Mouse (Mus musculus) cerebellum, adult 9-10 months (tissue): ENCODE data around the gene Kifc5b.
"Not testable (repeated sequence)": the region's sequence is repeated elsewhere in the genome, so short reads cannot be mapped to it uniquely, and the experiment has no call there.

Source experiments
- DNase-seq: peaks from one replicate; pipeline ENCODE4 v3.0.0; 2022

The Kifc5b gene

GRCm38 (mm10) chr17:26916711-26917482, at the start of gene Kifc5b:
TSS of gene Kifc5b (plus strand) at chr17:26917091.
- DNase-seq, result peak; percentile 100

GRCm38 (mm10) chr17:26868756-26869155, 48.1 kb upstream of the Kifc5b start:
- no peak for DNase-seq

GRCm38 (mm10) chr17:26872870-26873269, 44.0 kb upstream of the Kifc5b start:
- no peak for DNase-seq

GRCm38 (mm10) chr17:26873502-26873901, 43.4 kb upstream of the Kifc5b start:
- no peak for DNase-seq

- DNase-seq, result no peak
Observed at GRCm38 (mm10) chr17:26874542-26874941, 42.3 kb upstream of the Kifc5b start.

DNA sequence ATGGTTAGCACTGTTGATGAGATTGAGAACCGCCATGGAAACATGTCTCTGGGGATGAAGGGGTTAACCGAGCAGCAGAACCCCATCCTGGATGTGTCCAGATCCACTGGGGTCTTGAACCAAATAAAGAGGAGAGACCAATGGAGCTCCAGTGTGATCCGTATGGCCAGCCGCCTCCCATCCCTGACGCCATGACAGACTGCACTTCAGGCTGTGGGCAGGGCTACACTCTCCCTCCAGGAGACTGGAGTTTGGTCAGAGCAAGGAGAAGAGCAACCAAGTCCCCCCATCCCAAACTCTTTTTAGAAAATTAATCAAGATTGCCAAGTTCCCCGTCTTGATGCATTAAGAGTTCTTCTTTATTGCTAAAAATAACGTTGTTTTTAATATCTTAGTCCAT, 39.0 kb upstream of the Kifc5b start:
- no peak for DNase-seq

DNA sequence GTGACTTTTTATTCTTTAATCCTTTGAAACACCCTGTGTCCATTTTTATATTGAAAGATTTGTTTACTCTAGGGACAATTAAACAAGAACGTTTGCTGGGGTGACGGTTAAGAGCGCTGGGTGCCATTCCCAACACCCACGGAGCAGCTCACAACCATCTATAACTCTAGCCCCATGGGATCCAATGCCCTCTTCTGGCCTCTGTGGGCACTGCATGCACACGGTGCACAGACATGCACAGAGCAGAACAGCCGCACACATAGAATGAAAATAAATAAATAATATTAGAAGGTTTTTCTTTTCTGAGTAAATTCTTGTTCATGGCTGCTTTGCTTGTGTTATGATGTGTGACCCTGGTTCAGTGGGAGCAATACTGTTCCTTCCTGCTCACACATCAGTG, 37.7 kb upstream of the Kifc5b start:
- DNase-seq, result no peak

- DNase-seq, result no peak
Observed at GRCm38 (mm10) chr17:26882706-26883105, 34.2 kb upstream of the Kifc5b start.

- DNase-seq, result no peak
Observed at GRCm38 (mm10) chr17:26883585-26883984, 33.3 kb upstream of the Kifc5b start.

DNA sequence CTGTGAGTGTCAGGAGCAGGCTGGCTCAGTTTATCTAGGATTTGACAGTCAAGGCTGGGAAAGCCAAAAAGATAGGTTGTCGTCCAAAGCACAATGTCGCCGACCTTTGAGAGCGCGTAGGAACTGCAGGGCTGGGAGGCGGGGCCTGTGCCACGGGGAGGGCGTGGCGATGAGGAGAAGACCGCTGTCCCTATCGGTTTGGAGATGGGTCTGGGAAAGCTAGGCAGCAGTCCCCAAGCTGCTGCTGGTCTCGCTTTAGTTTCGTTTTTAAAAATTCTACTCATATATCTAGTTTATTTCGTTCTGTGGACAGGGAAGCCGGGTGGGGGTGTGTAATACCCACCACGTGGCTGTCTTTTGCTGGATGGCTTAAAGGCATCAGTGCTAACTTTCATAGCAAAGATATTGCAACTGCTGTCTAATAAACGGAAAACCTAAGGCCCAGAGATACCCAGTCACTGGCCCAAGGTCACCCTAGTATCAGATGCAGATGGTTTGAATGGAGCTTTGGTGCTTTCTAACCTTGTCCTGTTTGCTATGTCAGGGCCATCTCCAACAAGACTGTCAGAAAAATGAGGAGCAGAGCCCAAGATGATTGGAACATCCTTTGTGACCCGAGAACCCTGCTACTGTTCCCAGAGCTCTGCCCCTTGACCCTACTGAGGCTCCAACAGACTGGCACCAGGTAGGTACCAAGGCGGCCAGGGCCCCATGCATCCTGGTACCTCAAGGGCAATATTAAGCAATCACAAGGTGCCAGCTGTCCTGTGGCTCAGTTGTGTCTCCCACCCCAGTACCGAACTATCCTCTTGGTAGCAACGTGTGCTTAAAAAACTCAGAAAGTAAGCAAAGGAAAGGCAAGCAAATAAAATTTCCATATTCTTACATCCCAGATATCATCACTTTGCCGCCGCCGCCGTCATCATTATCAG, 31.6 kb upstream of the Kifc5b start:
- peak; percentile 74 for DNase-seq

- peak; percentile 79 for DNase-seq
Observed at GRCm38 (mm10) chr17:26886047-26886749, 30.7 kb upstream of the Kifc5b start.

DNA sequence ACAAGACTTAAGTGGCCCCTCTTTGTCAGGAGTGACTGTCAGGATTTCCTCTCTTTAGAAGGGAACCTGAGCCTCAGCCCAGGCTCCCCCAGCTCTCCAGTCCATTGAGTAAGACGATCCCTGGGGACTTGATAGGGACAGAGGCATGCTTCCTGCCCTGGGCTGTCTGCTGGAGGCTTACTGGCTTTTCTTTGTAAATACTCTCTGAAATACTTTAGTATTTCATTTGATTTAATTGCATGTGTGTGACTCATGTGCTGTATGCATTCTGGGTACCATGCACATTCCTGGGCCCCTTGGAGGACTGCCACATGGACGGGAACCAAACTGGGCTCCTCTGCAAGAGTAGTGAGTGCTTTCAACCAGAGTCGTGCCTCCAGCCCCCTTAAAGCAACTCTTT, 29.0 kb upstream of the Kifc5b start:
- DNase-seq, result no peak

DNA sequence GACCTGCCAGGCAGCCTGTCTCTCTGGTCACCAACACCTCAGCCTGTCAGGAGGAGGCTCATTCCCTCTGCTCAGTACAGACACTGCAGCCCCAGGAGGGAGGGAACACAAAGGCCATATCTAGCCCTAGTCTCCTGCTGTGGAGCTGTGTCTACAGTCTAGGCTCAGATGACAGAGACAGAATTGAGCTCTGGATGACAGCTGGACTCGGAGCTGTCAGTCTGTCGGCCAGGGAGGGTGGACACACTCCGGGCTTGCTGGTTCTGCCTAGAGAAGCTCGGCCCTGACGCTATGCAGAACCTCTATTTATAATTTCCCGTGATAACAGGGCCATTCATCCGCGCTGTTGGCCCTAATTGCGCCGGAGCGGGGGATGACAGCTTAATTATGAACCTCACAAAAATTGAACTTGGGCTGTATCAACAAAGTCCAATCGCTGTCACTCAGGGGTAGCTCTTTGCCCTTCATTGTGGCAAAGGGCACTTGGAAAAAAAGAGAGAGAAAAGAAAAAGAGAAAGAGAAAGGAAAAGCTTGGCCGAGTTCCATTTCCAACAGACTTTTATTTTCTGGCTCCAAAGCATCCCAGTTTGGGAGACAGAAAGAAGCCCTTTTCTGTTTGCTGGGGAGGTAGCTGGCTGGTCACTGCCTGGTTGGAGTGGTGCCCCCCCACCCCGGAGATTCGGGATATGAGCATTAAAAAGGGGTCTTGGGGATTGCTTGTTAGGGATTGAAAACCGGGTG, 24.1 kb upstream of the Kifc5b start:
- DNase-seq, result no peak

DNA sequence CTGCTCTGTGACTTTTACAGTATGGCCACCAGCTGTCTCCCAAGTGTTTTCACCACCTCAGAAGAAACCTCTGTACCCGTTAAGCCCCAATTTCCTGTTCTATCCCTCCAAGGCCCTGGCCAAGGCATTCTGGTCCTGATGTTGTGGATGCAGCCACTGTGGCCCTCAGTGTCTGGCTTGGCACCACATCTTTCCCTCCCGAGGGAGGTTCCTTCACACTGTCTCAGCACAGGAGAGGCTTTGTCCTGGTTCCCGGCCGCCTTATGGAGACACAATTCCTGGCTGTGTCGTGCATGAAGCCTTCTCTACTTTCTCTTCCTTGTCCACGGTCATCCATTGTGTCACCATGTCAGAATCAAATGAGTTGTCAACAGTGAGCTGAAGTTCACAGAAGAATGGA, 23.4 kb upstream of the Kifc5b start:
- no peak for DNase-seq

- no peak for DNase-seq
Observed at GRCm38 (mm10) chr17:26894342-26894741, 22.5 kb upstream of the Kifc5b start.

- peak; percentile 67 for DNase-seq
Observed at GRCm38 (mm10) chr17:26895578-26895977, 21.3 kb upstream of the Kifc5b start.

GRCm38 (mm10) chr17:26900916-26901315, 16.0 kb upstream of the Kifc5b start:
- DNase-seq, result no peak

DNA sequence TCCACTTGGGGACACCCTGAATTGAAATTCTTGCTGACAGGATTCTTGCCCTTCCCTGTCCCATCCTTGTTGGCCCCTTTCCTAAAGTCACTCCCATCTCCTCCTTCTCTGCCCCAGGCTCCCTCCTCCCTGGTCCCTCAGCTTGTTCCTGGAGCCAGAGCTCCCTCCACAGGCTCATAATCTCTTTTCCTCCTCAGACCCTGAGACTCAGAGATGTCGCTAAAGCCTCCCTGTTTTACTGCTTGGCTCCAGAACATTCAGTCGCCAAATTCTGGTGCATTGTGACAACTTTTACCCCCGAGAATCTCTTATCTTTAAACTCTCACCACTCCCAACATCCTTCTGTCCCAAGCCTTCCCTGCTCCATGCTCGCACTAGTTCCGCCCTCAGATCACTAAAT, 12.6 kb upstream of the Kifc5b start:
- DNase-seq, result no peak

DNA sequence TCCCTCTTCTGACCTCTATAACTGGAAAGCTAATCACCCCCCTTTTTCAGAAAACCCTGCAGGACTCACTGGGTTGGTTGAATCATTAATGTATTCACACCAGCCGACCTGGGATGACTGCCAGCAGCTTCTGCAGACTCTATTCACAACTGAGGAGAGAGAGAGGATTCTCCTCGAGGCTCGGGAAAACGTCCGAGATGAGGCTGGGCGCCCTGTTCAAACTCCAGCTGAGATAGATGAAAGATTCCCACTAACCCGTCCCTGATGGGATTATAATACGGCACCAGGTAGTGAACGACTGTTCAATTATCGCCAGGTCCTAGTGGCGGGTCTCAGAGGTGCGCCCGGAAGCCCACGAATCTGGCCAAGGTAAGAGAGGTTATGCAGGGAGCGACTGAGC, 9.4 kb upstream of the Kifc5b start:
- not testable (repeated sequence) for DNase-seq

DNA sequence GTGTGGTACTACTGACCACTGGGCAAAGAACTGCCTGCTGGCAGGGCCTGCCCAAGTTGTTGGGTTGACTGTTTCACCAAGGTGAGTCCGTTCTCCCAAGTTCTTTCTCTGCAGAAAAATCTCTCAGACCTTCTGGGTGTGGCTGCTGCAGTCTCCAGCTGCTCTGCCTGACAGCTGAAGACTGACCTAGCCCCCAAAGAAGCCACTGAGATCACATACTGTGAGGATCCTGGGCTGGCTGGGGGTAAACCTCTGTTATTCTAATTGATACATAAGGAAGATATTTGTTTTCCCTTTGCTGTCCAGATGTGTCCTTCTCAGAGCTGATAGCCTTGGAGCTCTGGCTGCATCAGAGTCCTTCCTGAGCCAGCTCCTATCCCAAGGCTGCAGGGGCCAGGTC, 1.6 kb upstream of the Kifc5b start:
- no peak for DNase-seq

- not testable (repeated sequence) for DNase-seq
Observed at GRCm38 (mm10) chr17:26917560-26917959, 669 bp downstream of the Kifc5b start.

GRCm38 (mm10) chr17:26918343-26918742, 1.5 kb downstream of the Kifc5b start:
- no peak for DNase-seq

- DNase-seq, result not testable (repeated sequence)
Observed at GRCm38 (mm10) chr17:26919516-26919915, 2.6 kb downstream of the Kifc5b start.
